Mouse (Mus musculus) myocyte (in vitro differentiated cells): ENCODE results near the gene Msi2.
A peak's percentile ranks its signal among the peaks of the same experiment; 100 is the strongest.

Experiments used
- CEBPB ChIP-seq: IDR thresholded peaks from 2 replicates; pipeline ENCODE4 v1.6.1; 2011; ENCODE audit warnings: mild to moderate bottlenecking, moderate library complexity; ENCODE audit not compliant: poor library complexity, insufficient read depth, severe bottlenecking
- MYOG ChIP-seq, 3 experiments: IDR thresholded peaks; one replicate each; pipeline ENCODE4 v1.6.1; 2011; ENCODE audit warnings: control low read depth in 2 of 3, low read depth in 2 of 3, mild to moderate bottlenecking in 2 of 3; ENCODE audit not compliant: insufficient read length in 2 of 3, control insufficient read depth in 1 of 3, insufficient read depth in 1 of 3
- POLR2A ChIP-seq: IDR thresholded peaks from one replicate; pipeline ENCODE4 v1.6.1; 2011; ENCODE audit warnings: low read depth, mild to moderate bottlenecking, control low read depth, moderate library complexity; ENCODE audit not compliant: insufficient read length
- REST ChIP-seq: IDR thresholded peaks from one replicate; pipeline ENCODE4 v1.6.1; 2011; ENCODE audit warnings: mild to moderate bottlenecking, control low read depth, moderate library complexity; ENCODE audit not compliant: insufficient read depth, insufficient read length
- TCF3 ChIP-seq: IDR thresholded peaks from one replicate; pipeline ENCODE4 v1.6.1; 2011; ENCODE audit warnings: low read depth, control low read depth; ENCODE audit not compliant: insufficient read length
- USF1 ChIP-seq: IDR thresholded peaks from one replicate; pipeline ENCODE4 v1.6.1; 2011; ENCODE audit warnings: low read depth, mild to moderate bottlenecking, control low read depth, moderate library complexity

- TF ChIP-seq POLR2A (no peak), USF1 (no peak), CEBPB (no peak), TCF3 (no peak), REST (no peak), MYOG (IDR thresholded peaks at IDR 0.05; ENCODE audit: control insufficient read depth in 1 of 3, insufficient read depth in 1 of 3, insufficient read length in 2 of 3, low read depth in 2 of 3) (peak in 2 of 3 experiments; percentile 40 to 65)
These were observed 162.3 kb downstream of the Msi2 start for GRCm38 (mm10) chr11:88555902-88556549.
